Mouse (Mus musculus) MEL-GATA-1-ER (cell line): ENCODE data around the gene Cdc26.

Source experiments
- DNase-seq: peaks from one replicate; pipeline ENCODE4 v3.0.0-alpha.2; 2012; ENCODE audit warnings: low read depth; ENCODE audit errors: extremely low read depth

Gene Cdc26

GRCm38 (mm10) chr4:62361571-62361970 is 46.9 kb downstream of the Cdc26 start:
- no peak for DNase-seq

DNA sequence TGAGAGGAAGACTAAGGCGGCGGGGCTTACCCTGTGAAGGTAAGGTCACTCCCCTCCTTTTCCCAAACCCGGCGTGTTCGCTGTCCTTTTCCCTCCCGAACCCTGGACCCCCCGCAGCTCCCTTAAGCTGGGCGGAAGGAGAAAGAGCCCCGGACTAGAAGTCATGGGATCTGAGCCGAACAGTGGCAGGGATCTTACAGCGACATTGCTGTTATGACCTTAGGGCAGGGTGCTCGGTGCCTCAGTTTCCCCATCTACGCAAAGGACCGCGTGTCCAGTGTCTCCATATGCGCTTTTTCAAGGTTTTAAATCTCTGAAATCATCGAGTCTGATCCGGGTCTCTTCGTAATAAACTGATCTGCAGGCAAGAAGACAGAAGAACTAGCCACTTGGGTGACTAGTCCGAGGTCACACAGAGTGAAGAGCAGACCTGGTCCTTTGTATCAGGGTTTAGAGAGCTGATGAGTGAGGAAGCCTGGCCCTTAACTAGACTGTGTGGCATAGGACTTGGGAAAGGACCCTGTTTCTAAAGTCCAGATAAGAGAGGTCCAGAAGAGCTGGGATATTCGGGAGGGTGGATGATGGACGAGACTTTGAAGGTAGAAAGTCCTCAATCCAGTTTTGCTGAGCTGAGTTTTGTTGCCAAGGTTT is 47.5 kb downstream of the Cdc26 start:
- peak; percentile 41 for DNase-seq

DNA sequence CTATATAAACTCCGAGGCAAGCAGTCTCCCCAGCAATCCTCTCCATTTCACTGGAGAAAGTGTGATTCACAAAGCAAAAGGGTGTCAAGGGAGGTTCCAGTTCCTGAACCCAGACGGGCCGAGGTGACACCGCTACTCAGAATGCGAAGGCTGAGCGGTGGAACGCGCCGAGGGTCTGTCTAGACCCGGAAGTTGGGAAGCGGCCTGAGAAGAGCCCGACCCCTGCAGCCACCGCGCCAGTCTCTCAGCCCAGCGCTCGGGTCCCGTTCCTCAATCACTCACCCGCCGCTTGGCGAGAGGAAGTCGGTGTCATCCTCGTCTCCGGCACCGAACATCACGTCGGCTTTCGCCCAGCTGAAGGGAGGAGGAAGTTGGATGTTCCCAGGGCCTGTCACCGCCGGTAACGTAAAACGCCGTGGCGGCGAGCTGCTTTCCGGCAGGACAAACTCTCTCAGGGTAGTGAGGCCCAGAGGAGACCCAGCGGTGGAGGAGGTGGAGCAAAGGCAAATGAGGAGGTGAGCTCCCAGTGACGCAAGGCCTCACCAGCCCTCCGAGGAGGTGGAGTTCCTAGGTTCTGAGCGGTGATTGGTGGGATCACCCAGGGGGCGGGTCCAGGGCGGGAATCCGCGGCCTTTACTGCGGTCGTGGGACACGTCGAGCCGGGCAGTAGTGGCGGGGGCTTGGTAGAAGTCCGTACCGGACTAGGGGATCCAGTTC is 48.2 kb downstream of the Cdc26 start, which contains the start of the genes Fkbp15 and Slc31a1:
Fkbp15 (minus strand) TSS at position 461 of the 717 bp plus-strand sequence.
Slc31a1 (plus strand) TSS at position 640 of the 717 bp plus-strand sequence.
- DNase-seq = peak; percentile 97

DNA sequence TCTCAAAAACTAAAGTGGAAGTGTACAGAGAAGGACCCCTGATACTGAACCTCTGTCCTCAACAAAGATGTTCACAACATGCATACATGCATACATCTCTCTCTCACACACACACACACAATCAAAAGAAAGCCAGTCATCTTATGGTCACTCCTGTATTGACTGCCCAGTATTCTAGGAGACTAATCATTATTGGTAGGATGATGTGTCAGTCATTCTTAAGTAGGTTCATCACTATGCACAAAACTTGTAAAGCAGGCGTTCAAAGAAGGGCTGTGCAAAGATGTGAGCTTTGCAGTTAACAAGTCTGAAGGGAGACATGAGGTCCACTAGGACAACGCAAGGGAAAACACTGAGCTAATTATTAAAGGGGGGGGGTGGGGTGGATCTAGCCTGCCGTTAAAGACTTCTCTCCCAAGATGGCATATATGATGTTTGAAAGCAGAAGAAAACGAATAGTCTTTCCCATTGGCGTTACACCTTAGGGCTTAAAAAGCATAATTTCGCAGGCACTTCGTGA is 49.1 kb downstream of the Cdc26 start:
- DNase-seq = peak; percentile 29

- peak; percentile 80 for DNase-seq
Observed at GRCm38 (mm10) chr4:62357631-62358148, 50.8 kb downstream of the Cdc26 start.

GRCm38 (mm10) chr4:62349371-62349770 is 59.1 kb downstream of the Cdc26 start:
- no peak for DNase-seq

DNA sequence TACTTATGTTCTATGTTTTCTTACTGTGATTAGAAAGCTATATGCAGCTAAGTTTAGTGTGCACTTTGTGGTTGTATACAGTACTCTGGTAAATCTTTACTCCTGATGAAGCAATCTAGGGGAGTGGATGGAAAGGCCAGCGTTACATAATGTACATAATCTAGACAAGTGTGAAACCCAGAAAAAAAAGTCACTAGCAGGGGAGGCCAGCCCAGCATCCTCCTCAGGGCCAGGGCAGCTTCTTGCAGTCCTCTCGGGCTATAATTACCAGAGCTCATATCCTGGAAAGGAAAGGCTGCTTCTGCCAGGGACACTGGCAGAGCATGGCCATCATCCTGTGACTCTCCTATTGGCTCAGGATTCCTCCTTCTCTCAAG is 60.1 kb downstream of the Cdc26 start:
- DNase-seq = no peak

DNA sequence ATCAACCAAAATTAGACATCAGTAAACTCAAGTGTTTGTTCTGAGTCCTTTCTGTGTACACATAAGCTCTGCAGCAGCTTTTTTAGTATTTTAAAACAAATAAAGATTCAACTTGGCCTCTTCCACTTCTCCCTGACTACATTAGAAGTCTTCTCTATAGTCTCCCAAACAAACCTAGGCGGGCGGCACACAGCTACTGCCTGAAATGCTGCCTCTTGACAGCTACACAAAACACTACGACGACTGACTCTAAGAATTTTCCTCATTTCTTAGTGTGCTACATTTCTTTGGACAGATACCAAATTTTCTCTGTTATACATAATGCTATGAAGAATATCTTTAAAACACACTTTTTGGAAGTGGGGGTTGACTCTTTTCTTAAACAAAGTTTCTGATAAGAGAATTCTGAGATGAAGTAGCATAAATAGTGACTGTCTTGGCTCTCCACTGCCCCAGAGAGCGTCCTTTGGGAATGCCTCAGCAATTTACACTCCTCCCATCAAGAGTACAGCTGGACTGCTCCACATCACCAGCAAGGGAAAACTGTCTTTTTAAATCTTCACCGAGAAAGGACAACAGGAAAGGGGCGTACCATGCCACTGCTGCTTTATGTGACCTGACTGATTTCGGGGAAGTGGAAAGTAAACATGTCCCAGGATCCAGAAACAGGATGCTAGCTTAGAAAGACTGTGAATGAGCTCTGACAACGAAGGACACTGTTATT is 60.7 kb downstream of the Cdc26 start:
- no peak for DNase-seq

GRCm38 (mm10) chr4:62345827-62346226 is 62.6 kb downstream of the Cdc26 start:
- DNase-seq = no peak

- DNase-seq = no peak
Observed at GRCm38 (mm10) chr4:62344000-62344399, 64.4 kb downstream of the Cdc26 start.

- no peak for DNase-seq
Observed at GRCm38 (mm10) chr4:62338536-62338935, 69.9 kb downstream of the Cdc26 start.
